Mouse (Mus musculus) ES-E14 (cell line): ENCODE results near the gene Adamts20. TPM values are rescaled to one million over a fixed set of nuclear protein-coding genes. Genes with fewer than 3 reads are reported as not detected.

Experiments
- DNase-seq: peaks from one replicate; pipeline ENCODE4 v3.0.0-alpha.2; 2013; ENCODE audit warnings: low read depth, low spot score
- H3K27ac ChIP-seq: 2 replicates; pipeline ENCODE4 v1.5.1; 2012; ENCODE audit warnings: low read depth, mild to moderate bottlenecking, low read length, moderate library complexity, mixed read lengths; ENCODE audit not compliant: poor library complexity, insufficient read depth, severe bottlenecking
- H3K36me3 ChIP-seq: 2 replicates; pipeline ENCODE4 v1.6.1; 2012; ENCODE audit warnings: mild to moderate bottlenecking, low read length, moderate library complexity, mixed read lengths; ENCODE audit not compliant: control insufficient read depth, poor library complexity, insufficient read depth, severe bottlenecking
- H3K4me1 ChIP-seq, 2 experiments: fragments of 150-350 bp in 1 of 2; sonication (generic) in 1 of 2; 2 replicates each; pipeline ENCODE4 v1.6.1; 2012; ENCODE audit warnings: low read length in 2 of 2, mild to moderate bottlenecking in 1 of 2, mixed read lengths in 1 of 2; ENCODE audit not compliant: control insufficient read depth in 2 of 2, insufficient read depth in 2 of 2, poor library complexity in 1 of 2
- H3K4me3 ChIP-seq, 2 experiments: fragments of 150-350 bp in 1 of 2; sonication (generic) in 1 of 2; 2 replicates each; pipeline ENCODE4 v1.5.1; 2012; ENCODE audit warnings: low read length in 2 of 2, low read depth in 1 of 2, mild to moderate bottlenecking in 1 of 2, mixed read lengths in 1 of 2; ENCODE audit not compliant: insufficient read depth in 1 of 2, poor library complexity in 1 of 2, severe bottlenecking in 1 of 2
- H3K9ac ChIP-seq: 2 replicates; pipeline ENCODE4 v1.6.1; 2012; ENCODE audit warnings: low read depth, mild to moderate bottlenecking, low read length, mixed read lengths; ENCODE audit not compliant: poor library complexity, insufficient read depth, severe bottlenecking
- H3K9me3 ChIP-seq: fragments of 150-350 bp; sonication (generic); 2 replicates; pipeline ENCODE4 v1.6.1; 2012; ENCODE audit warnings: low read depth, mild to moderate bottlenecking, low read length; ENCODE audit not compliant: control insufficient read depth, insufficient read depth
- CHD2 ChIP-seq: IDR thresholded peaks from 2 replicates; pipeline ENCODE4 v1.6.1; 2014; ENCODE audit warnings: mild to moderate bottlenecking, low read depth, low read length, inconsistent platforms
- HCFC1 ChIP-seq: IDR thresholded peaks from 2 replicates; pipeline ENCODE4 v1.6.1; 2012; ENCODE audit warnings: low read length, inconsistent platforms, borderline replicate concordance; ENCODE audit not compliant: insufficient read depth
- MAFK ChIP-seq: IDR thresholded peaks from 2 replicates; pipeline ENCODE4 v1.6.1; 2014; ENCODE audit warnings: mild to moderate bottlenecking, low read depth, low read length, inconsistent platforms; ENCODE audit not compliant: insufficient read depth
- ZC3H11A ChIP-seq: IDR thresholded peaks from 2 replicates; pipeline ENCODE4 v1.6.1; 2012; ENCODE audit warnings: low read depth, mild to moderate bottlenecking, inconsistent platforms, low read length, borderline replicate concordance
- ZNF384 ChIP-seq: IDR thresholded peaks from 2 replicates; pipeline ENCODE4 v1.6.1; 2012; ENCODE audit warnings: low read depth, low read length, inconsistent platforms
- in situ Hi-C, 2 experiments: fragments of 600-800 bp; cut with MboI; formaldehyde crosslinking; loops; one replicate each; pipeline ENCODE4 v1.15.1; 2025; ENCODE audit warnings: low sequenced_read_pairs in 2 of 2, inconsistent platforms in 1 of 2; ENCODE audit not compliant: unreplicated experiment in 2 of 2
- total RNA-seq: library from RNA; depleted of rRNA; stranded (reverse); fragments of 300-350 nt; gene quantifications from 2 replicates; pipeline ENCODE4 v1.2.3, GENCODE M21; 2012

Adamts20 gene
- total RNA-seq, 1 experiment, result 0.80 TPM

- no peaks in the 10 kb centered on the region for H3K4me1 ChIP-seq
- no peaks in the 10 kb centered on the region for H3K36me3 ChIP-seq
- no peaks in the 10 kb centered on the region for H3K9me3 ChIP-seq
- H3K27ac ChIP-seq, result no peak overlapping the region
- H3K9ac ChIP-seq, result no peak overlapping the region
- H3K4me3 ChIP-seq, result no peak overlapping the region
- in situ Hi-C loops, result no loop called here
- TF ChIP-seq MAFK (no peak), ZC3H11A (no peak), CHD2 (no peak), ZNF384 (no peak), HCFC1 (no peak)
- no peak for DNase-seq
Measured at GRCm38 (mm10) chr15:94259497-94259896, 205.7 kb downstream of the Adamts20 start.

- Histone ChIP-seq H3K27ac (no peak overlapping the region), H3K9me3 (no peaks in the 10 kb centered on the region), H3K4me3 (no peak overlapping the region), H3K36me3 (no peaks in the 10 kb centered on the region), H3K4me1 (no peaks in the 10 kb centered on the region), H3K9ac (no peak overlapping the region)
- DNase-seq, result no peak
- in situ Hi-C loops, result no loop called here
- no peak for TF ChIP-seq MAFK
- no peak for TF ChIP-seq HCFC1
- TF ChIP-seq ZNF384, result no peak
- no peak for TF ChIP-seq ZC3H11A
- TF ChIP-seq CHD2, result no peak
Measured at GRCm38 (mm10) chr15:94255538-94255937, 209.7 kb downstream of the Adamts20 start.

- in situ Hi-C loops, result no loop called here
- Histone ChIP-seq H3K9me3 (no peaks in the 10 kb centered on the region), H3K36me3 (no peaks in the 10 kb centered on the region), H3K4me1 (no peaks in the 10 kb centered on the region), H3K27ac (no peak overlapping the region), H3K9ac (no peak overlapping the region), H3K4me3 (no peak overlapping the region)
- TF ChIP-seq HCFC1 (no peak), MAFK (no peak), CHD2 (no peak), ZNF384 (no peak), ZC3H11A (no peak)
- DNase-seq, result no peak
Measured at GRCm38 (mm10) chr15:94254861-94255516, 210.2 kb downstream of the Adamts20 start.

- Histone ChIP-seq H3K9me3 (no peaks in the 10 kb centered on the region), H3K9ac (no peak overlapping the region), H3K27ac (no peak overlapping the region), H3K4me3 (no peak overlapping the region), H3K36me3 (no peaks in the 10 kb centered on the region), H3K4me1 (no peaks in the 10 kb centered on the region)
- DNase-seq, result no peak
- in situ Hi-C loops, result no loop called here
- TF ChIP-seq MAFK (no peak), ZNF384 (no peak)
Measured at GRCm38 (mm10) chr15:94254091-94254860, 210.9 kb downstream of the Adamts20 start.
